Mouse (Mus musculus): ENCODE measurements around the gene Fbxo48. TPM values are rescaled to one million over a fixed set of nuclear protein-coding genes. Genes with fewer than 3 reads are reported as not detected.

The Fbxo48 gene
- polyA plus RNA-seq, 1 experiment from 2014 or later: 1.4 TPM

- Histone ChIP-seq H3K4me1 (ENCODE audit: control insufficient read depth, insufficient read depth, low read length) (no peaks in the 10 kb centered on the region), H3K36me3 (ENCODE audit: control insufficient read depth, insufficient read depth, low read length) (no peaks in the 10 kb centered on the region), H3K9ac (ENCODE audit: low read depth, low read length) (no peak overlapping the region), H3K27me3 (replicated peaks; ENCODE audit: control insufficient read depth, insufficient read depth, low read length) (no peaks in the 10 kb centered on the region), H3K4me2 (ENCODE audit: low read depth, low read length) (no peak overlapping the region), H3K27ac (replicated peaks; ENCODE audit: low read depth, low read length) (no peak overlapping the region), H3K4me3 (ENCODE audit: low read depth, low read length) (no peak overlapping the region), H3K9me3 (ENCODE audit: control insufficient read depth, low read length) (peaks cover 11% of the 10 kb centered on the region; the same call in 1 of the 2 replicates)
- no peak for DNase-seq (ENCODE audit: low spot score)
- WGBS: 95% methylated on average over 3 of the region's 3 CpGs
- no peak for ATAC-seq (ENCODE audit: low read depth)
These were observed 19.0 kb upstream of the Fbxo48 start for GRCm38 (mm10) chr11:16932159-16932558.

DNA sequence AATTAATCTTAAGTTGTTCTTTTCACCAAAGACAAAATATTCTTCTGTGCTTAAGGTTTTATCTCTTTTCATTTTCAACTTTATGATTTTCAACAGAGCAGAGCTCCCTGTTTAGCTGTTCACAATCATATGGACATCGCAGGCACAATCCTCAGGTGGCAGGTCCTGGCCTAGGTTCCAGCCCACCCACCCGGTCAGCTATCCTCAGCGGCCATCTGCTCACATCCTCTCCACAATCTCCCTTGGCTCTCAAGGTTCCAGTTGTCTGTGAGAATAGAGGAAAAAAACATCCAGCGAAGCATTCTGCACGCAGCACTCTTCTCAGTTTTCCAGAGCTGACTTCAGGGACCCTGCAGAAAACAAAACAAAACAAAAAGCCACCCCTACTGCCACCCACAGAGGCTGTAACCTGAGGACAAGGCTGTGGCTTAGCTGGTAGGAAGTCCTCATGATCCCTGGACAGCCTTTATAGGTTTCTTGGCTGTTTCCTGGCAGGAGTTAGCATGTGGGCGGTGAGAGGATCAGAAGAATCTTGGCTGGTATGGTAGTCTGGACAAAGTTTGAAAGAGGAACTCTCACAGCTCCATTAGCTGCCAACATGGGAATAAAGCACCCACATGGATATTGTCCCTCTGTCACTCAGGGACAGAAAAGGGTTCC is 15.5 kb upstream of the Fbxo48 start:
- Histone ChIP-seq H3K36me3 (ENCODE audit: control insufficient read depth, insufficient read depth, low read length) (no peaks in the 10 kb centered on the region), H3K27ac (replicated peaks; ENCODE audit: low read depth, low read length) (no peak overlapping the region; the same call in 1 of the 2 replicates), H3K27me3 (replicated peaks; ENCODE audit: control insufficient read depth, insufficient read depth, low read length) (no peaks in the 10 kb centered on the region), H3K9me3 (ENCODE audit: control insufficient read depth, low read length) (peaks cover 10% of the 10 kb centered on the region; the same call in 1 of the 2 replicates), H3K9ac (ENCODE audit: low read depth, low read length) (no peak overlapping the region), H3K4me3 (ENCODE audit: low read depth, low read length) (no peak overlapping the region), H3K4me1 (ENCODE audit: control insufficient read depth, insufficient read depth, low read length) (no peaks in the 10 kb centered on the region), H3K4me2 (ENCODE audit: low read depth, low read length) (no peak overlapping the region)
- ATAC-seq (ENCODE audit: low read depth) (peak; percentile 89), DNase-seq (ENCODE audit: low spot score) (peak; percentile 76)
- 59% methylated on average over 6 of the region's 6 CpGs for WGBS

- Histone ChIP-seq H3K4me2 (ENCODE audit: low read depth, low read length) (no peak overlapping the region), H3K27me3 (replicated peaks; ENCODE audit: control insufficient read depth, insufficient read depth, low read length) (no peaks in the 10 kb centered on the region), H3K9me3 (ENCODE audit: control insufficient read depth, low read length) (peaks cover 10% of the 10 kb centered on the region; the same call in 1 of the 2 replicates), H3K36me3 (ENCODE audit: control insufficient read depth, insufficient read depth, low read length) (no peaks in the 10 kb centered on the region), H3K4me3 (ENCODE audit: low read depth, low read length) (no peak overlapping the region), H3K27ac (replicated peaks; ENCODE audit: low read depth, low read length) (no peak overlapping the region), H3K4me1 (ENCODE audit: control insufficient read depth, insufficient read depth, low read length) (peaks cover 6% of the 10 kb centered on the region; the same call in 1 of the 2 replicates), H3K9ac (ENCODE audit: low read depth, low read length) (no peak overlapping the region)
- DNase-seq (ENCODE audit: low spot score) (peak; percentile 34), ATAC-seq (ENCODE audit: low read depth) (0 out of 2 replicates have a peak, but pooled peaks have one; percentile 15)
- 55% methylated on average over 4 of the region's 4 CpGs for WGBS
These were observed 9.9 kb upstream of the Fbxo48 start for GRCm38 (mm10) chr11:16941103-16941793.

GRCm38 (mm10) chr11:16941973-16942452 is 9.2 kb upstream of the Fbxo48 start:
- Histone ChIP-seq H3K4me1 (ENCODE audit: control insufficient read depth, insufficient read depth, low read length) (peaks cover 6% of the 10 kb centered on the region; the same call in 1 of the 2 replicates), H3K27me3 (replicated peaks; ENCODE audit: control insufficient read depth, insufficient read depth, low read length) (no peaks in the 10 kb centered on the region), H3K4me3 (ENCODE audit: low read depth, low read length) (no peak overlapping the region), H3K4me2 (ENCODE audit: low read depth, low read length) (no peak overlapping the region), H3K9ac (ENCODE audit: low read depth, low read length) (no peak overlapping the region), H3K9me3 (ENCODE audit: control insufficient read depth, low read length) (0 out of 2 replicates have a peak, but pooled peaks cover 4% of the 10 kb centered on the region), H3K36me3 (ENCODE audit: control insufficient read depth, insufficient read depth, low read length) (no peaks in the 10 kb centered on the region), H3K27ac (replicated peaks; ENCODE audit: low read depth, low read length) (no peak overlapping the region)
- no peak for ATAC-seq (ENCODE audit: low read depth)
- 57% methylated on average over 4 of the region's 4 CpGs for WGBS
- peak; percentile 20 for DNase-seq (ENCODE audit: low spot score)

GRCm38 (mm10) chr11:16943016-16943415 is 8.2 kb upstream of the Fbxo48 start:
- 0 out of 2 replicates have a peak, but pooled peaks cover 4% of the 10 kb centered on the region for H3K9me3 ChIP-seq (ENCODE audit: control insufficient read depth, low read length)
- H3K4me2 ChIP-seq (ENCODE audit: low read depth, low read length): no peak overlapping the region
- H3K27ac ChIP-seq (replicated peaks; ENCODE audit: low read depth, low read length): no peak overlapping the region
- peaks cover 6% of the 10 kb centered on the region; the same call in 1 of the 2 replicates for H3K4me1 ChIP-seq (ENCODE audit: control insufficient read depth, insufficient read depth, low read length)
- no peak overlapping the region for H3K4me3 ChIP-seq (ENCODE audit: low read depth, low read length)
- DNase-seq (ENCODE audit: low spot score) (no peak), ATAC-seq (ENCODE audit: low read depth) (no peak)
- no peaks in the 10 kb centered on the region for H3K36me3 ChIP-seq (ENCODE audit: control insufficient read depth, insufficient read depth, low read length)
- no peak overlapping the region for H3K9ac ChIP-seq (ENCODE audit: low read depth, low read length)
- 90% methylated on average over 4 of the region's 4 CpGs for WGBS
- no peaks in the 10 kb centered on the region for H3K27me3 ChIP-seq (replicated peaks; ENCODE audit: control insufficient read depth, insufficient read depth, low read length)

- peak; percentile 37 for DNase-seq (ENCODE audit: low spot score)
- 24% methylated on average over 1 of the region's 1 CpGs for WGBS
- Histone ChIP-seq H3K9me3 (ENCODE audit: control insufficient read depth, low read length) (no peaks in the 10 kb centered on the region), H3K27ac (replicated peaks; ENCODE audit: low read depth, low read length) (no peak overlapping the region), H3K9ac (ENCODE audit: low read depth, low read length) (no peak overlapping the region), H3K36me3 (ENCODE audit: control insufficient read depth, insufficient read depth, low read length) (no peaks in the 10 kb centered on the region), H3K4me2 (ENCODE audit: low read depth, low read length) (no peak overlapping the region), H3K4me1 (ENCODE audit: control insufficient read depth, insufficient read depth, low read length) (no peaks in the 10 kb centered on the region), H3K4me3 (ENCODE audit: low read depth, low read length) (no peak overlapping the region), H3K27me3 (replicated peaks; ENCODE audit: control insufficient read depth, insufficient read depth, low read length) (no peaks in the 10 kb centered on the region)
- ATAC-seq (ENCODE audit: low read depth): no peak
These were observed 2.4 kb upstream of the Fbxo48 start for GRCm38 (mm10) chr11:16948756-16949155.

DNA sequence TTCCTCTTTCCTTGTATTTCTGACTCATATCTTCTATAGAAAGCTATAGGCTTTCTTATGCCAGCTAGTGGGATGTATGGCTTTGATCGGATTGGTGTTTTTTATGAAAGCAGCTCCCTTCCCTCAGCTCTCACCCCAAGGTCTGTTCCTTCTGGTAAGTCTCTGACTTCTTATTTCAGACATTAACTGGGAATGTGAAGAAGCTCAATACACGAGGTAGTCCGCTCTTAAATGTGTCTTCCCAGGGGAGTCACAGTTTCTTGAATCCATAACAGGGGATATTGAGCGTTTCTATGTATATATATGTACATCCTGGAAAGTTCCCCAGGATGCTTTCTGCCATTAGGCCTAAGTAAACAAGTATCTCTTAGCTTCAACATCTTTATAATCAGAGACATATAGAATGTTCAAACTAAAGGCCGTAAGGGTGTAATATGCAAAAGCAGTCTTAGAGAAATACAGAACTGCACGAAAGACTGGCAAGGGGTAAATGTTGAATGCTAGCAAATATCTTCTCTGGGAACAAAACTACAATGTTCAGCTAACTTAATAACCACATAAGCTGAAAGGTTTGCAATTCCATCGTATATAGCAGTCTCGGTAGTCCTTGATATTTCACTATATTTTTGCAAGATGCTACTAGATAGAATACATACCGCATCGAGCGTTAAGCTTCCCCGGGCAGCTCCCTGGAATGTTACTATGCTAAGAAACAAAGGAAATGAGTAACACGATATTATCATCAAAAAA is 774 bp upstream of the Fbxo48 start:
- Histone ChIP-seq H3K4me2 (ENCODE audit: low read depth, low read length) (peak overlapping the region; percentile 78), H3K4me3 (ENCODE audit: low read depth, low read length) (peak overlapping the region; percentile 58), H3K9ac (ENCODE audit: low read depth, low read length) (peak overlapping the region; percentile 71), H3K27ac (replicated peaks; ENCODE audit: low read depth, low read length) (no peak overlapping the region), H3K9me3 (ENCODE audit: control insufficient read depth, low read length) (no peaks in the 10 kb centered on the region), H3K36me3 (ENCODE audit: control insufficient read depth, insufficient read depth, low read length) (no peaks in the 10 kb centered on the region), H3K27me3 (replicated peaks; ENCODE audit: control insufficient read depth, insufficient read depth, low read length) (no peaks in the 10 kb centered on the region), H3K4me1 (ENCODE audit: control insufficient read depth, insufficient read depth, low read length) (no peaks in the 10 kb centered on the region)
- WGBS: 34% methylated on average over 13 of the region's 13 CpGs
- DNase-seq (ENCODE audit: low spot score) (no peak), ATAC-seq (ENCODE audit: low read depth) (no peak; the same call in 1 of the 2 replicates)

DNA sequence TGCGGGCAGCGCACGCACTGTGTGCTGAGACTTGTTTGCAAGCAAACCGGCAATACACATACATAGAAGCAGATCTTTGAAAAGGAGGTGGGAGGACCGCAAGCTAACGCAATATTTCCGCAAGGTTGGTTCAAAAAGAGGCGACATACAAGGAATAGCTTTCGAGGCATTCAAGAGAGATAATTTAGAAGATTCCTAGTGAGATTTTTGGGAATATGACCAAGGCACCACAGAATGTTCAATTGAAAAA is 511 bp downstream of the Fbxo48 start:
- no peaks in the 10 kb centered on the region for H3K36me3 ChIP-seq (ENCODE audit: control insufficient read depth, insufficient read depth, low read length)
- no peak for ATAC-seq (ENCODE audit: low read depth)
- H3K4me1 ChIP-seq (ENCODE audit: control insufficient read depth, insufficient read depth, low read length): no peaks in the 10 kb centered on the region
- H3K27me3 ChIP-seq (replicated peaks; ENCODE audit: control insufficient read depth, insufficient read depth, low read length): no peaks in the 10 kb centered on the region
- no peak for DNase-seq (ENCODE audit: low spot score)
- peak overlapping the region; percentile 71 for H3K9ac ChIP-seq (ENCODE audit: low read depth, low read length)
- peak overlapping the region; percentile 78 for H3K4me2 ChIP-seq (ENCODE audit: low read depth, low read length)
- no peaks in the 10 kb centered on the region for H3K9me3 ChIP-seq (ENCODE audit: control insufficient read depth, low read length)
- H3K27ac ChIP-seq (replicated peaks; ENCODE audit: low read depth, low read length): 0 out of 2 replicates have a peak overlapping the region, but pooled peaks have one; percentile 39
- peak overlapping the region; percentile 58 for H3K4me3 ChIP-seq (ENCODE audit: low read depth, low read length)
- 6% methylated on average over 9 of the region's 9 CpGs for WGBS
